ENCODE assay signal across 26 mouse cellular contexts in genomic region chr10:12935575-12935974, GRCm38 (mm10).
"Had no signal": no experiment of that assay in that cellular context is flagged by ENCODE, and none has a peak within 500 bp of the region (broad histone marks: within the 10 kb centered on the region; RNA-seq: fewer than 3 reads in every experiment).

No protein-coding gene starts in this region.

- ATAC-seq: inflammation-experienced regulatory T-cells, adult 6 months; intestine, embryonic 15.5 days; intestine, postnatal 0 days had no signal

- H3K4me2 ChIP-seq: heart, embryonic 11.5 days; heart, embryonic 13.5 days; heart, embryonic 15.5 days; hindbrain, embryonic 13.5 days; hindbrain, embryonic 15.5 days; intestine, embryonic 15.5 days; limb, embryonic 12.5 days; liver, embryonic 11.5 days; liver, embryonic 13.5 days; liver, embryonic 15.5 days had no signal

- H3K36me3 ChIP-seq: heart, embryonic 13.5 days; heart, embryonic 15.5 days; hindbrain, embryonic 13.5 days; hindbrain, embryonic 15.5 days; intestine, embryonic 15.5 days; limb, embryonic 10.5 days; limb, embryonic 12.5 days had no signal

- H3K9ac ChIP-seq: heart, embryonic 13.5 days; heart, embryonic 15.5 days; hindbrain, embryonic 13.5 days; hindbrain, embryonic 15.5 days; intestine, embryonic 15.5 days; limb, embryonic 12.5 days; liver, embryonic 13.5 days; liver, embryonic 15.5 days had no signal

- H3K27ac ChIP-seq: heart, adult 2 months; heart, embryonic 13.5 days; heart, embryonic 15.5 days; hindbrain, embryonic 13.5 days; hindbrain, embryonic 15.5 days; intestine, embryonic 15.5 days; layer of hippocampus, adult 2 months; left cerebral cortex, adult 2 months; limb, embryonic 10.5 days; limb, embryonic 12.5 days; liver, embryonic 13.5 days; liver, embryonic 15.5 days had no signal

- H3K9me3 ChIP-seq: heart, embryonic 13.5 days; heart, embryonic 15.5 days; hindbrain, embryonic 13.5 days; hindbrain, embryonic 15.5 days; intestine, embryonic 15.5 days; limb, embryonic 10.5 days; limb, embryonic 12.5 days; liver, embryonic 13.5 days; liver, embryonic 15.5 days had no signal

- H3K4me3 ChIP-seq: heart, adult 2 months; heart, embryonic 13.5 days; heart, embryonic 15.5 days; hindbrain, embryonic 13.5 days; hindbrain, embryonic 15.5 days; intestine, embryonic 15.5 days; layer of hippocampus, adult 2 months; left cerebral cortex, adult 2 months; limb, embryonic 10.5 days; limb, embryonic 12.5 days; liver, embryonic 13.5 days; liver, embryonic 15.5 days had no signal

- H3K4me1 ChIP-seq: hindbrain, embryonic 13.5 days; intestine, embryonic 15.5 days; liver, embryonic 13.5 days; liver, embryonic 15.5 days had no signal

- DNase-seq: gastrocnemius, postnatal 14 days; gastrocnemius, postnatal 36 days; heart, adult 11 months; heart, adult 2 months; heart, postnatal 14 days; heart, postnatal 36 days; kidney, adult 8-10 months; kidney, postnatal 10 days; kidney, postnatal 25 days; kidney, postnatal 4 days; liver; liver, embryonic 13.5 days had no signal
